Mouse (Mus musculus) small intestine, adult 2 months (tissue): Measurements from ENCODE around the gene Cdh20. TPM values are rescaled to one million over a fixed set of nuclear protein-coding genes. Genes with fewer than 3 reads are reported as not detected.

ENCODE experiments used
- H3K27ac ChIP-seq: fragments of 200-500 bp; 2 replicates; pipeline ENCODE4 v1.5.1; 2012; ENCODE audit warnings: low read depth, low read length, control low read depth, inconsistent platforms; ENCODE audit not compliant: insufficient read depth
- H3K27me3 ChIP-seq: fragments of 200-500 bp; 2 replicates; pipeline ENCODE4 v1.6.1; 2012; ENCODE audit warnings: mild to moderate bottlenecking, moderate library complexity, low read length, inconsistent platforms; ENCODE audit not compliant: control insufficient read depth, insufficient read depth
- H3K36me3 ChIP-seq: fragments of 200-500 bp; 2 replicates; pipeline ENCODE4 v1.6.1; 2012; ENCODE audit warnings: mild to moderate bottlenecking, low read length, control low read depth, inconsistent platforms; ENCODE audit not compliant: control insufficient read depth, insufficient read depth
- H3K4me1 ChIP-seq: fragments of 200-500 bp; 2 replicates; pipeline ENCODE4 v1.6.1; 2012; ENCODE audit warnings: low read length, inconsistent platforms, mixed read lengths; ENCODE audit not compliant: control insufficient read depth, insufficient read depth, insufficient read length
- H3K4me3 ChIP-seq: fragments of 200-500 bp; 2 replicates; pipeline ENCODE4 v1.5.1; 2012; ENCODE audit warnings: low read depth, mild to moderate bottlenecking, control low read depth, inconsistent platforms, low read length, moderate library complexity
- CTCF ChIP-seq: fragments of 200-500 bp; IDR thresholded peaks from 2 replicates; pipeline ENCODE4 v1.5.1; 2012; ENCODE audit warnings: low read depth, mild to moderate bottlenecking, control low read depth, inconsistent platforms, low read length, moderate library complexity, mixed read lengths; ENCODE audit not compliant: insufficient replicate concordance, insufficient read length; ENCODE audit errors: extremely low read depth
- POLR2A ChIP-seq: fragments of 200-500 bp; IDR thresholded peaks from 2 replicates; pipeline ENCODE4 v1.6.1; 2012; ENCODE audit warnings: low read depth, mild to moderate bottlenecking, control low read depth, inconsistent platforms, low read length, moderate library complexity
- WGBS: fragments of 180-500 bp; shearing (Covaris S2); methylation state at CpG from one replicate; pipeline ENCODE4 v1.1.7; 2018; 5-methylcytosine and 5-hydroxymethylcytosine counted together
- polyA plus RNA-seq: library from polyadenylated mRNA; depleted of rRNA; stranded (reverse); fragments of >200 nt; gene quantifications from 2 replicates; pipeline ENCODE4 v1.2.3, GENCODE M21; 2012

Gene Cdh20
- polyA plus RNA-seq, 1 experiment = 0.32 TPM

- TF ChIP-seq POLR2A (no peak), CTCF (no peak)
- no peak overlapping the region for H3K27ac ChIP-seq
- 62% methylated on average over 2 of the region's 2 CpGs for WGBS
Measured at GRCm38 (mm10) chr1:105012616-105013015, 244.3 kb downstream of the Cdh20 start.

GRCm38 (mm10) chr1:105013291-105013690 lies 245.0 kb downstream of the Cdh20 start:
- Histone ChIP-seq H3K4me3 (no peak overlapping the region), H3K27ac (no peak overlapping the region), H3K36me3 (no peaks in the 10 kb centered on the region), H3K4me1 (no peaks in the 10 kb centered on the region), H3K27me3 (no peaks in the 10 kb centered on the region)
- no peak for TF ChIP-seq POLR2A
- no peak for TF ChIP-seq CTCF
- WGBS = 27% methylated on average over 1 of the region's 1 CpGs

More at GRCm38 (mm10) chr1:105012616-105013015, 244.3 kb downstream of the Cdh20 start:
- no peaks in the 10 kb centered on the region for H3K36me3 ChIP-seq
- no peaks in the 10 kb centered on the region for H3K4me1 ChIP-seq
- H3K4me3 ChIP-seq = no peak overlapping the region
- H3K27me3 ChIP-seq = no peaks in the 10 kb centered on the region

GRCm38 (mm10) chr1:105041668-105042067 lies 273.3 kb downstream of the Cdh20 start:
- peak overlapping the region; percentile 62; the same call in 1 of the 2 replicates for H3K27ac ChIP-seq
- H3K36me3 ChIP-seq = no peaks in the 10 kb centered on the region
- TF ChIP-seq CTCF = no peak
- TF ChIP-seq POLR2A = no peak
- H3K4me3 ChIP-seq = no peak overlapping the region
- H3K27me3 ChIP-seq = no peaks in the 10 kb centered on the region
- H3K4me1 ChIP-seq = peaks cover 3% of the 10 kb centered on the region; the same call in 1 of the 2 replicates
- WGBS = 33% methylated on average over 3 of the region's 3 CpGs
